Mouse (Mus musculus) spleen, adult 18-20 months (tissue): ENCODE measurements at regions not wholly inside any gene's neighbourhood (a gene's known extent, or its start where the extent isn't known, plus 50 kb on each side); places are given as distances from the start of the nearest gene placed in this dataset.

Experiments used
- DNase-seq, 2 experiments: peaks; one replicate each; pipeline ENCODE4 v3.0.0; 2022; ENCODE audit warnings: mixed read lengths in 2 of 2

DNA sequence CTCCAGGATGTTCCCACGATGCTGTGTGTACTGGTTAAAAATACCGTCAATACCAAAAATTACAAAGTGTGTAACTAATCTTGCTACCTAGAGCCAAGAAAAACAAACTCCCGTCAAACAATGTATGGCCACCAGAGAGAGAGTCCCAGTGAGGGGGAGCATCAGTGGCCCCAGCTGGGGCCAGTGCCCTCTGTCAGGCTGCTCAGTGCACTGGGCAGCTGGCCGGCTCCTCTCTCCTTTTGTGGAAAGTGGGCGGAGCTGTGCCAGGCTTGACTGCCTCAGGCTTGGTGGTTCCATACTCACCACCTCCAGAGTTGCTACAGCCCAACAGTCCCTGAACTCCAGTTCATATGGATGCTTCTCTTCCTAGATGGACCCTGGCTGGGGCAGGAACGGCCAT is 53.8 kb upstream of the Sept5 start:
- no peak for DNase-seq

DNA sequence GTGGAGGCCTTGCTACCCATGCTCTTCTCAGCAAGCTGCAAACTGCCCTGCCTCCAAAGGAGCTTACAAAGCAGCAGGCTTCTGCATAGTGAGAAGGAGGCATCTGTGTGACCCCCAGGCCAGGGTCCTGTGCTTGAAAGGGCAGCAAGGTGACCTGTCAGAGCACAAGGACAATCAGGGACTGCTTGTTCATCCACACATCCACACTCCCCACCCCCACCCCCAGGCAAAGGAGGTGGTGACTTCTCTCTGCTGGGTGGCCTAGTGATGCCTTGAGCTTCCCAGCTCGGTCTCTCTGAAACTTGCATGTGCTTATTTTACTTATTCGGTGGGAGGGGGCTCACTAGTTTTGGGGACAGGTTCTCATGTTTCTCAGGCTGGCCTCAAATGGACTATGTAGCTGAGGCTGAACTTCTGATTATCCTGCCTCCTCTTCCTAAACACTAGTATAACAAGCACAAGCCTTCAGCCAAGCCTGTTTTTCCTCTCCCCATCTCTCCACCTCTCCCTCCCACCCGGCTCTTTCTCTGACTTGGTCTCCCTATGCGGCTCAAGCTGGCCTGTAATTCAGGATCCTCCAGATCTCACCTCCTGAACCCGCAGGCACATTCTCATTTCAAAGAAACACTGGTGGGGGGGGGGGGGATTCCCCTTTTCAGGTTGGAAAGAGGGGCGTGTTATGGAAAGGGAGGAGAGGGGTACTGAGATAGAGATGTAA is 56.4 kb upstream of the Sept5 start:
- DNase-seq = no peak

DNA sequence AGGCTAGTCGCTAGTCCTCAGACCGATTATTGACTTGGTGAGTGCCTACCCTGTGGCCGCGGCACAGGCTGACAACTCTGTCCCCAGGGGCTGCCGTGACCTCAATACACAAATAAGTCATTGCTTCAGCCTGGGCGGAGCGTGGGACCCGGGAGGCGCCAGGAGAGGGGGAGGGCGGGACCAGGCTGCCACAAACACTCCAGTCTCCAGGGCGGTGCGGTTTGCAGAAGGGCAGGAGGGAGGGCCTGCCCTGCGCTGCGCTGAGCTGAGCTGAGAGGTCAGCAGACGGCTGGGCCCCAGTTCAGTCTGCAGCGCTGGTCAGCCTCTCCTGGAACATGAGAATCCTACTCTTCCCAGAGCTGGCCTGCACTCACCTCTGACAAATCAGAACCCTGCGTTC is 57.2 kb upstream of the Sept5 start:
- DNase-seq = peak; percentile 22 to 33

DNA sequence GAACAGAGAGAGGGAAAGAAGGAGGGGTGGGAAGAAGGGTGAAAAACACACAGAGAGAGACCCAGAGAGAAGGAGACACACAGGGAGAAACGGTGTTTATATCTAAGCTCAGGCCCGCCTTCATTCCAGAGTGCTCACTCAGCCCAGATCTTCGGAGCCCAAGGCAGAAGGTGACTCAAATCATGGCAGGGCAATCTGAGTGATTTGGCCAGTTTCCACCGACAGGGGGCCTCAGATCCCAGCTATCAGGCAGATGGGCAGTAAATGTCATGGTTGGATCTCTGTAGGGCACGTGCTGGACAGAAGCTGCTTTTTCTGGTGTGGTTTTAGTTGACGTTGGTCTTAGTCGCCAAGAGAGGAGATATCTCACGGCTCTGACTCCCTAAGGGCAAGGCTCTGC is 57.6 kb upstream of the Sept5 start:
- DNase-seq = peak; percentile 8 to 46

DNA sequence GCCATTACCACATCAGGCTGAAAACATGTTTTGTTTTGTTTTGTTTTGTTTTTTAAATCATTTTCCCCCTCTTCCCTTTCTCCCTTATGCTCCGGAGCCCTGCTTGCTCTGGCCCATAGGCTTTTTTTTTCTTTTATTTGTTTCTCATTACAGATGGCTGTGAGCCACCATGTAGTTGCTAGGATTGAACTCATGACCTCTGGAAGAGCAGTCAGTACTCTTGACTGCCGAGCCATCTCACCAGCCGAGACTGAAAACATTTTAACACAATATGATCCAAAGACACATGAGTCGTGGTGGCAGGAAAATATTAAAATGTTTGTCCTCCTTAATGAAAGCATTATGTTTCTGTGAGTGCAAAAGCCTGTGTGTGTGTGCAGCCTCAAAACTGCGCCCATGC is 65.8 kb upstream of the Sept5 start:
- no peak for DNase-seq

GRCm38 (mm10) chr16:18696074-18696819 is 66.5 kb upstream of the Sept5 start:
- peak; percentile 19 to 66 for DNase-seq

- no peak for DNase-seq
Measured at GRCm38 (mm10) chr16:18696820-18697168, 67.0 kb upstream of the Sept5 start.

GRCm38 (mm10) chr16:18704126-18704525 is 72.5 kb upstream of the Cldn5 start:
- DNase-seq = no peak

GRCm38 (mm10) chr16:18705028-18705648 is 71.5 kb upstream of the Cldn5 start:
- DNase-seq = no peak

DNA sequence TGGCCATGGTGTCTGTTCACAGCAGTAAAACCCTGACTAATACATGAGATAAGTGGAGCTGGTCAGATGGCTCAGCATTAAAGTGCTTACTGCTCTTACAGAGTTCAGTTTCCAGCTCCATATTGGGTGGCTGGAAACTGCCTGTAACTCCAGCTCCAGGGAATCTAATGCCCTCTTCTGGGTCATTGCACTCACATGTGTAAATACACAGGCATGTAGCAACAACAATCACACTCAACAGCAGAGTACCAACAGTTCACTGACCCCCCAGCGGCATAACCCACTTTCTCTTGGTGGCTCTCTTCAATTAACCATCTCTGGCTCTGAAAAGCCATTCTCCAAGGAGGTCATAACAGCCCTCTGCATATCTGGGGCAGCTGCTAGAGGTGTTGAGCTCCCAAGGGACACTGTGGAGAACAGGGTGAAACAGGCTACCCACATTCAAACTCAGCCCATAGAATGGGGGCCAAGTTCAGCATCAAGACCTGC is 65.0 kb upstream of the Cldn5 start:
- no peak for DNase-seq

- no peak for DNase-seq
Measured at GRCm38 (mm10) chr16:18713017-18713416, 63.6 kb upstream of the Cldn5 start.

DNA sequence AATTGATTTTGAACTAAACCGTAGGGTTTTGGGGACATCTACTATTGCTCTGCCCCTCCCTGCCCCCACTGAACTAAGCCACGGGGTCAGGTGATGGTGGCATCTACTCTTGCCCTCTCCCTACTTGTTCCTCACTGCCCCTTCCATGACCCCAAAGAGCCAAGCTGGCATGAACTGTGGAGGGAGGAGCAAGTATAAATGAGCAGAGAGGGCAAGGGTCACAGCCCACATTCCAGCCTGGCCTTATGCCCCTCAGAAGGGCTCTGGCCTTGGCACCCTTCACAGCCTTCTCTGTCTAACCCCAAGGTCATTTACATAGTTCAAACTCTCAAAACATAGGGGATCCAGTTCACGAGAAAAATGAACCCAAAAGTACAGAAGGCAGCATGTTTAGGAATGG is 61.3 kb upstream of the Cldn5 start:
- DNase-seq = no peak

DNA sequence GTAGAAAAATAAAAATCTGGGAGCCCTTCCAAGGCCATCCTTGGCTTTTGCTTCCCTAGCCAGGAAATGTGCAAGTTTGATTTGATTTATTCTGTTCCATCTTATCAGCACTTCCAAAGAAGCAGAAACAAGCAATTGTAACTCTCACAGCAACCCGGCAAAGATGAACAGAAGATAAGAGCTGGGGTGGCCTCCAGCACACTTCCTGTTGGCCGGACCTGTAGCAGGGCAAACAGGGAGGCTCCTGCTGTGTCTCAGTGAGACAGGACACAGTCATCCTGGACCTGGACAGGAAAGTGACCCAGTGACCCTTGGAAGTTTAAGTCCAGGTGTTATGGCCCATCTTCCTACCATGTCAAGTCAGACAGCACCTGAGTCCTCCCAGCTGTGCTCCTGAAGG is 58.6 kb upstream of the Cldn5 start:
- no peak for DNase-seq

- no peak for DNase-seq
Measured at GRCm38 (mm10) chr16:18720433-18721233, 56.0 kb upstream of the Cldn5 start.

GRCm38 (mm10) chr16:18723186-18723843 is 53.3 kb upstream of the Cldn5 start:
- no peak for DNase-seq

DNA sequence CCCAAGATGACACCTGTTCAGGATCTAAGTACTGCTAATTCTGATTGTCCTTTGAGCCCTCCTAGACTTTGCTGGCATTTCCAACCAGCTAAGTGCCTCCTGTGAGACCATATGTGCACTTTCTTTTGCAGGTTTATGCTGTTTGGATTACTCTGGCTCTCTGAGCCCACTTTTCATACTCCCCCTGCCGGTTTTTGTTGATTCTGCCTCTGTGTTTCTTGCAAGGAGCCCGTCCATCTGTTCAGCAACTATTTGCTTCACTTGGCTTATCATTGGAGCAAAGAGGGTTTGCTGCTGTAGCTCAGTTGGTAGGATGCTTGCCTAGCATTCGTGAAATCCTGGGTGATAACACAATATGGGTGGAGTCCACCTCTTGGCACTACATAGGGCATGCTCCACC is 52.8 kb upstream of the Cldn5 start:
- no peak for DNase-seq

GRCm38 (mm10) chr16:18724706-18725105 is 51.9 kb upstream of the Cldn5 start:
- no peak for DNase-seq
